Mouse (Mus musculus): ENCODE results near the gene Ell. TPM values are rescaled to one million over a fixed set of nuclear protein-coding genes. Genes with fewer than 3 reads are reported as not detected.

The Ell gene
- polyA plus RNA-seq (2012) = 3.3 and 3.8 TPM in 2 replicates

GRCm38 (mm10) chr8:70539077-70539813, at the start of gene Ell:
Gene Ell, plus strand, starts transcription at chr8:70539457.
- no peaks in the 10 kb centered on the region for H3K27me3 ChIP-seq (ENCODE audit: control insufficient read depth)
- H3K36me3 ChIP-seq (ENCODE audit: control insufficient read depth) = peaks cover 56% of the 10 kb centered on the region
- TF ChIP-seq TAL1 (IDR thresholded peaks at IDR 0.05; ENCODE audit: low read length) (no peak), GATA1 (IDR thresholded peaks at IDR 0.05; ENCODE audit: low read length) (no peak)
- H3K4me3 ChIP-seq (replicated peaks) = peak within 1 kb of the TSS; percentile 93
- H3K9me3 ChIP-seq (ENCODE audit: control insufficient read depth, low read length) = no peaks in the 10 kb centered on the region
- peaks cover 64% of the 10 kb centered on the region for H3K4me1 ChIP-seq (ENCODE audit: control insufficient read depth)

GRCm38 (mm10) chr8:70489576-70489975, 49.7 kb upstream of the Ell start:
- Histone ChIP-seq H3K36me3 (ENCODE audit: control insufficient read depth) (no peaks in the 10 kb centered on the region), H3K4me3 (replicated peaks) (no peak overlapping the region), H3K4me1 (ENCODE audit: control insufficient read depth) (peaks cover 21% of the 10 kb centered on the region), H3K9me3 (ENCODE audit: control insufficient read depth, low read length) (peaks cover 53% of the 10 kb centered on the region), H3K27me3 (ENCODE audit: control insufficient read depth) (peaks cover 100% of the 10 kb centered on the region)
- no peak for TF ChIP-seq TAL1 (IDR thresholded peaks at IDR 0.05; ENCODE audit: low read length)
- TF ChIP-seq GATA1 (IDR thresholded peaks at IDR 0.05; ENCODE audit: low read length) = no peak

- Histone ChIP-seq H3K4me1 (ENCODE audit: control insufficient read depth) (peaks cover 21% of the 10 kb centered on the region), H3K9me3 (ENCODE audit: control insufficient read depth, low read length) (peaks cover 53% of the 10 kb centered on the region), H3K36me3 (ENCODE audit: control insufficient read depth) (no peaks in the 10 kb centered on the region), H3K4me3 (replicated peaks) (no peak overlapping the region), H3K27me3 (ENCODE audit: control insufficient read depth) (peaks cover 100% of the 10 kb centered on the region)
- TF ChIP-seq GATA1 (IDR thresholded peaks at IDR 0.05; ENCODE audit: low read length) (no peak), TAL1 (IDR thresholded peaks at IDR 0.05; ENCODE audit: low read length) (no peak)
Observed at GRCm38 (mm10) chr8:70490061-70490879, 49.0 kb upstream of the Ell start.

GRCm38 (mm10) chr8:70490880-70491495, 48.3 kb upstream of the Ell start:
- H3K9me3 ChIP-seq (ENCODE audit: control insufficient read depth, low read length) = peaks cover 57% of the 10 kb centered on the region
- H3K4me1 ChIP-seq (ENCODE audit: control insufficient read depth) = peaks cover 21% of the 10 kb centered on the region
- H3K4me3 ChIP-seq (replicated peaks) = no peak overlapping the region
- TF ChIP-seq TAL1 (IDR thresholded peaks at IDR 0.05; ENCODE audit: low read length) (no peak), GATA1 (IDR thresholded peaks at IDR 0.05; ENCODE audit: low read length) (no peak)
- peaks cover 100% of the 10 kb centered on the region for H3K27me3 ChIP-seq (ENCODE audit: control insufficient read depth)
- H3K36me3 ChIP-seq (ENCODE audit: control insufficient read depth) = no peaks in the 10 kb centered on the region

- TF ChIP-seq GATA1 (IDR thresholded peaks at IDR 0.05; ENCODE audit: low read length) (no peak), TAL1 (IDR thresholded peaks at IDR 0.05; ENCODE audit: low read length) (no peak)
- Histone ChIP-seq H3K4me1 (ENCODE audit: control insufficient read depth) (peaks cover 21% of the 10 kb centered on the region), H3K36me3 (ENCODE audit: control insufficient read depth) (no peaks in the 10 kb centered on the region), H3K4me3 (replicated peaks) (no peak within 1 kb of the TSS), H3K27me3 (ENCODE audit: control insufficient read depth) (peaks cover 100% of the 10 kb centered on the region), H3K9me3 (ENCODE audit: control insufficient read depth, low read length) (peaks cover 49% of the 10 kb centered on the region)
Observed at GRCm38 (mm10) chr8:70492664-70493640, 46.3 kb upstream of the Ell start, which contains the start of gene Crlf1. Gene Crlf1, plus strand, starts transcription at chr8:70493158.

- Histone ChIP-seq H3K4me3 (replicated peaks) (no peak overlapping the region), H3K4me1 (ENCODE audit: control insufficient read depth) (peaks cover 23% of the 10 kb centered on the region), H3K36me3 (ENCODE audit: control insufficient read depth) (no peaks in the 10 kb centered on the region), H3K9me3 (ENCODE audit: control insufficient read depth, low read length) (peaks cover 43% of the 10 kb centered on the region), H3K27me3 (ENCODE audit: control insufficient read depth) (peaks cover 100% of the 10 kb centered on the region)
- TF ChIP-seq GATA1 (IDR thresholded peaks at IDR 0.05; ENCODE audit: low read length) (no peak), TAL1 (IDR thresholded peaks at IDR 0.05; ENCODE audit: low read length) (no peak)
Observed at GRCm38 (mm10) chr8:70493692-70494415, 45.4 kb upstream of the Ell start.

GRCm38 (mm10) chr8:70494416-70494945, 44.8 kb upstream of the Ell start:
- H3K4me3 ChIP-seq (replicated peaks) = no peak overlapping the region
- TF ChIP-seq GATA1 (IDR thresholded peaks at IDR 0.05; ENCODE audit: low read length) (no peak), TAL1 (IDR thresholded peaks at IDR 0.05; ENCODE audit: low read length) (no peak)
- H3K4me1 ChIP-seq (ENCODE audit: control insufficient read depth) = peaks cover 29% of the 10 kb centered on the region
- no peaks in the 10 kb centered on the region for H3K36me3 ChIP-seq (ENCODE audit: control insufficient read depth)
- peaks cover 38% of the 10 kb centered on the region for H3K9me3 ChIP-seq (ENCODE audit: control insufficient read depth, low read length)
- H3K27me3 ChIP-seq (ENCODE audit: control insufficient read depth) = peaks cover 100% of the 10 kb centered on the region

Data from erythroblast, embryonic 14.5 days (primary cell).